Mouse (Mus musculus) liver, adult 2 months (tissue): ENCODE results near the gene Adamts20. TPM values are rescaled to one million over a fixed set of nuclear protein-coding genes. Genes with fewer than 3 reads are reported as not detected.

Experiments used
- DNase-seq: peaks from one replicate; pipeline ENCODE4 v3.0.0-alpha.2; 2011; ENCODE audit warnings: low read depth, low spot score; ENCODE audit errors: extremely low read depth
- H3K27ac ChIP-seq: fragments of 200-500 bp; replicated peaks from 2 replicates; pipeline ENCODE4 v1.5.1; 2012; ENCODE audit warnings: low read depth, mild to moderate bottlenecking, control low read depth, inconsistent platforms, low read length; ENCODE audit not compliant: insufficient read depth
- H3K27me3 ChIP-seq: fragments of 200-500 bp; 2 replicates; pipeline ENCODE4 v1.6.1; 2012; ENCODE audit warnings: mild to moderate bottlenecking, moderate library complexity, low read length, inconsistent platforms; ENCODE audit not compliant: control insufficient read depth, insufficient read depth
- H3K36me3 ChIP-seq: fragments of 200-500 bp; 2 replicates; pipeline ENCODE4 v1.6.1; 2012; ENCODE audit warnings: low read length, inconsistent platforms; ENCODE audit not compliant: control insufficient read depth, insufficient read depth
- H3K4me1 ChIP-seq: fragments of 200-500 bp; 2 replicates; pipeline ENCODE4 v1.6.1; 2011; ENCODE audit warnings: low read length; ENCODE audit not compliant: control insufficient read depth, insufficient read depth
- H3K4me3 ChIP-seq: fragments of 200-500 bp; 2 replicates; pipeline ENCODE4 v1.5.1; 2011; ENCODE audit warnings: low read depth, mild to moderate bottlenecking, control low read depth, low read length, moderate library complexity; ENCODE audit not compliant: insufficient read depth
- H3K79me2 ChIP-seq: fragments of 200-500 bp; 2 replicates; pipeline ENCODE4 v1.6.1; 2012; ENCODE audit warnings: inconsistent platforms, mild to moderate bottlenecking, low read length, moderate library complexity; ENCODE audit not compliant: control insufficient read depth, insufficient read depth
- H3K9ac ChIP-seq: fragments of 200-500 bp; 2 replicates; pipeline ENCODE4 v1.6.1; 2012; ENCODE audit warnings: low read depth, mild to moderate bottlenecking, control low read depth, inconsistent platforms, low read length
- CTCF ChIP-seq: fragments of 200-500 bp; IDR thresholded peaks from 2 replicates; pipeline ENCODE4 v1.5.1; 2011; ENCODE audit warnings: low read depth, low read length, control low read depth
- POLR2A ChIP-seq: fragments of 200-500 bp; IDR thresholded peaks from 2 replicates; pipeline ENCODE4 v1.6.1; 2011; ENCODE audit warnings: low read length, control low read depth; ENCODE audit not compliant: insufficient read depth; ENCODE audit errors: extremely low read depth
- WGBS: fragments of 180-500 bp; shearing (Covaris S2); methylation state at CpG from one replicate; pipeline ENCODE4 v1.1.7; 2018; 5-methylcytosine and 5-hydroxymethylcytosine counted together
- polyA plus RNA-seq: library from polyadenylated mRNA; depleted of rRNA; stranded (reverse); fragments of >200 nt; gene quantifications from 2 replicates; pipeline ENCODE4 v1.2.3, GENCODE M21; 2012
- total RNA-seq: library from RNA; depleted of rRNA; stranded (reverse); fragments of >200 nt; gene quantifications from 2 replicates; pipeline ENCODE4 v1.2.3, GENCODE M21; 2014

Gene Adamts20
- total and polyA plus RNA-seq, 2 experiments = not detected

GRCm38 (mm10) chr15:94435532-94435931, 29.7 kb downstream of the Adamts20 start:
- WGBS = 85% methylated on average over 5 of the region's 5 CpGs
- Histone ChIP-seq H3K4me3 (no peak overlapping the region), H3K36me3 (no peaks in the 10 kb centered on the region), H3K79me2 (no peaks in the 10 kb centered on the region), H3K9ac (no peak overlapping the region), H3K4me1 (no peaks in the 10 kb centered on the region), H3K27me3 (no peaks in the 10 kb centered on the region), H3K27ac (no peak overlapping the region)
- no peak for DNase-seq
- TF ChIP-seq CTCF (no peak), POLR2A (no peak)

GRCm38 (mm10) chr15:94430681-94431405, 34.4 kb downstream of the Adamts20 start:
- Histone ChIP-seq H3K4me3 (no peak overlapping the region), H3K27ac (no peak overlapping the region), H3K36me3 (no peaks in the 10 kb centered on the region), H3K9ac (no peak overlapping the region), H3K79me2 (no peaks in the 10 kb centered on the region), H3K27me3 (no peaks in the 10 kb centered on the region), H3K4me1 (no peaks in the 10 kb centered on the region)
- no peak for DNase-seq
- 72% methylated on average over 14 of the region's 14 CpGs for WGBS
- TF ChIP-seq POLR2A = no peak
- no peak for TF ChIP-seq CTCF

- Histone ChIP-seq H3K36me3 (no peaks in the 10 kb centered on the region), H3K9ac (no peak overlapping the region), H3K27ac (no peak overlapping the region), H3K79me2 (no peaks in the 10 kb centered on the region), H3K4me1 (no peaks in the 10 kb centered on the region), H3K4me3 (no peak overlapping the region), H3K27me3 (no peaks in the 10 kb centered on the region)
- WGBS = 82% methylated on average over 4 of the region's 4 CpGs
- no peak for TF ChIP-seq POLR2A
- no peak for TF ChIP-seq CTCF
- no peak for DNase-seq
These were observed 36.5 kb downstream of the Adamts20 start for GRCm38 (mm10) chr15:94428726-94429125.

GRCm38 (mm10) chr15:94427482-94428214, 37.6 kb downstream of the Adamts20 start:
- no peak overlapping the region for H3K9ac ChIP-seq
- no peak overlapping the region for H3K4me3 ChIP-seq
- no peak overlapping the region for H3K27ac ChIP-seq
- no peak for TF ChIP-seq CTCF
- no peak for TF ChIP-seq POLR2A
- H3K36me3 ChIP-seq = no peaks in the 10 kb centered on the region
- 84% methylated on average over 9 of the region's 9 CpGs for WGBS
- no peaks in the 10 kb centered on the region for H3K27me3 ChIP-seq
- DNase-seq = no peak
- no peaks in the 10 kb centered on the region for H3K79me2 ChIP-seq
- no peaks in the 10 kb centered on the region for H3K4me1 ChIP-seq

GRCm38 (mm10) chr15:94420526-94420925, 44.7 kb downstream of the Adamts20 start:
- DNase-seq = no peak
- Histone ChIP-seq H3K4me3 (no peak overlapping the region), H3K27ac (no peak overlapping the region)

GRCm38 (mm10) chr15:94419167-94419566, 46.1 kb downstream of the Adamts20 start:
- Histone ChIP-seq H3K4me3 (no peak overlapping the region), H3K79me2 (no peaks in the 10 kb centered on the region), H3K27ac (no peak overlapping the region), H3K9ac (no peak overlapping the region), H3K4me1 (no peaks in the 10 kb centered on the region), H3K36me3 (no peaks in the 10 kb centered on the region), H3K27me3 (no peaks in the 10 kb centered on the region)
- 87% methylated on average over 9 of the region's 9 CpGs for WGBS
- no peak for DNase-seq
- no peak for TF ChIP-seq POLR2A
- no peak for TF ChIP-seq CTCF

More at GRCm38 (mm10) chr15:94420526-94420925, 44.7 kb downstream of the Adamts20 start:
- Histone ChIP-seq H3K36me3 (no peaks in the 10 kb centered on the region), H3K4me1 (no peaks in the 10 kb centered on the region), H3K79me2 (no peaks in the 10 kb centered on the region), H3K27me3 (no peaks in the 10 kb centered on the region), H3K9ac (no peak overlapping the region)
- TF ChIP-seq POLR2A (no peak), CTCF (no peak)
- 50% methylated on average over 6 of the region's 6 CpGs for WGBS
